Mouse (Mus musculus) liver, embryonic 14.5 days (tissue): Measurements from ENCODE around the gene Gas1. TPM values are rescaled to one million over a fixed set of nuclear protein-coding genes. Genes with fewer than 3 reads are reported as not detected.

Source experiments
- ATAC-seq: fragments of 200-750 bp; cut with Nextera tagmentation; 2 replicates; pipeline ENCODE4 v1.8.0; 2017; ENCODE audit warnings: moderate number of reproducible peaks, mild to moderate bottlenecking, moderate library complexity; ENCODE audit not compliant: insufficient read depth
- DNase-seq, 3 experiments: peaks; one replicate each; pipeline ENCODE4 v3.0.0-alpha.2; 2012 to 2013; ENCODE audit warnings: low read depth in 3 of 3, low spot score in 3 of 3
- H3K27ac ChIP-seq: fragments of 300-500 bp; sonication (generic); 2 replicates; pipeline ENCODE4 v1.5.1; 2014; ENCODE audit warnings: moderate library complexity, mild to moderate bottlenecking, control low read depth, inconsistent platforms
- H3K27me3 ChIP-seq: fragments of 300-500 bp; sonication (generic); 2 replicates; pipeline ENCODE4 v1.6.1; 2014; ENCODE audit warnings: mild to moderate bottlenecking, low read length, moderate library complexity; ENCODE audit not compliant: control insufficient read depth, insufficient read depth
- H3K36me3 ChIP-seq: fragments of 300-500 bp; sonication (generic); replicated peaks from 2 replicates; pipeline ENCODE4 v1.6.1; 2014; ENCODE audit warnings: low read depth; ENCODE audit not compliant: control insufficient read depth, insufficient read depth
- H3K4me1 ChIP-seq, 2 experiments: fragments of 200-500 bp in 1 of 2; fragments of 300-500 bp in 1 of 2; sonication (generic) in 1 of 2; replicated peaks; 2 replicates each; pipeline ENCODE4 v1.6.1; 2012 to 2014; ENCODE audit warnings: antibody characterized with exemption in 1 of 2, inconsistent platforms in 1 of 2, low read length in 1 of 2; ENCODE audit not compliant: control insufficient read depth in 2 of 2, insufficient read depth in 2 of 2
- H3K4me2 ChIP-seq: fragments of 300-500 bp; sonication (generic); 2 replicates; pipeline ENCODE4 v1.6.1; 2014; ENCODE audit warnings: low read depth, mild to moderate bottlenecking, control low read depth, moderate library complexity
- H3K4me3 ChIP-seq, 2 experiments: fragments of 200-500 bp in 1 of 2; fragments of 300-500 bp in 1 of 2; sonication (generic) in 1 of 2; 2 replicates each; pipeline ENCODE4 v1.5.1; 2012 to 2014; ENCODE audit warnings: low read depth in 2 of 2, low read length in 2 of 2, mild to moderate bottlenecking in 2 of 2, control low read depth in 1 of 2, inconsistent platforms in 1 of 2, moderate library complexity in 1 of 2; ENCODE audit not compliant: insufficient read depth in 1 of 2
- H3K9ac ChIP-seq: fragments of 300-500 bp; sonication (generic); replicated peaks from 2 replicates; pipeline ENCODE4 v1.6.1; 2014; ENCODE audit warnings: mild to moderate bottlenecking, control low read depth, moderate library complexity
- H3K9me3 ChIP-seq: fragments of 300-500 bp; sonication (generic); 2 replicates; pipeline ENCODE4 v1.6.1; 2016; ENCODE audit warnings: low read length, mixed read lengths; ENCODE audit not compliant: control insufficient read depth
- CTCF ChIP-seq: IDR thresholded peaks from 2 replicates; pipeline ENCODE4 v1.5.1; 2016; ENCODE audit warnings: antibody characterized with exemption, low read depth, control low read depth
- EP300 ChIP-seq: IDR thresholded peaks from 2 replicates; pipeline ENCODE4 v1.6.1; 2016; ENCODE audit warnings: antibody characterized with exemption, low read depth
- WGBS: fragments of 180-500 bp; shearing (Covaris S2); extraction: QIAGEN DNeasy Blood & Tissue Kit; methylation state at CpG from one replicate; pipeline ENCODE4 v1.1.7; 2014; ENCODE audit not compliant: insufficient replicate concordance; 5-methylcytosine and 5-hydroxymethylcytosine counted together
- polyA plus RNA-seq, 2 experiments: library from polyadenylated mRNA; depleted of rRNA in 1 of 2; stranded (reverse) in 1 of 2; unstranded in 1 of 2; fragments of >200 nt; fragmentation: Nextera tagmentation in 1 of 2; extraction: Ambion mirVana in 1 of 2; gene quantifications; 2 replicates each; pipeline versions ENCODE4 v1.2.1 to v1.2.3; 2012 to 2014

Gene Gas1
- polyA plus RNA-seq, 2 experiments: 1.5 to 1.6 TPM

DNA sequence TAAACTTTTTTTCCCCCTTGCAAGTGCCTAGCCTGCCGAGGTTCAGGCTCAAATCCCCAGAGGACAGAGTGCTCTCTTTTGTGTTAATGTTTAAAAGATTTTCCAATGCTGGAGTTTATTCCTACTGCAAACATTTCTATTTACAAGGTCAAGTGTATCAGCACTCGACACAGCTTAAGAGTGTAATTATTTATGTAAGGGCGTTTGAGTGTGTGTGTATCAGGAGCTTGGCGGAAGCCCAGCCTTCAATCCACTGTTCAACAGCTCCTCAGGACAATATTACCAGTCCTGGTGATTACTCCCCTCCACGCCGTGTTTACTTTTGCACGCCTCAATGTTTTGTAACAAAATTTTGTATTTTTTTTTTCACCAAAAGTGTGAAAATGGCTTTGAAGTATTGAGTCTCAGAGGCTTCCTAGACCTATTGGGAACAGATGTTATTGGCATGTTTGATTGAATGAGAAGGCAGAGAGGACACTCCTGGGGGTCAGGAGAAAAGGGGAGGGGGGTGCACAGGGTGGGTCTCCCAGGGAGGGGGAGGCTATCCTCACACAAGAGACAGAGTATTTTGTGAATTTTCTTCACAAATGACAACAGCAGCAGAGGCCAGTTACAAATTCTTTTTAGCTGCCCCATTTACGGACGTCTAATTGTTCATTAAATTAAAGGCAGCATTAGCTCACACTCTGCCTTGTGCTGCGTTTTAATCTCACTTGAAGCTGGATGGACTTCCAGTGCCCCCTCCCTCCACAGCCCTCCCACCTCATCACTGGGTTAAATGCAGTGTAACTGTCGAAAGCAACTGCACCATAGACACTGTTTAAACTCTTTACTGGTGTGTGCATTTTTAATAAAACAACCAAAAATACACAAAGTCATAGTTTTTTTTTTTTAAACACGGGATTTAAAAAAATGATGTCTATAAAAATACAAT, 3.3 kb downstream of the Gas1 start:
- Histone ChIP-seq H3K4me3 (no peak overlapping the region), H3K27ac (no peak overlapping the region), H3K9ac (no peak overlapping the region), H3K36me3 (no peaks in the 10 kb centered on the region), H3K27me3 (peaks cover 53% of the 10 kb centered on the region), H3K9me3 (no peaks in the 10 kb centered on the region), H3K4me1 (0 out of 4 replicates have a peak, but pooled peaks cover 0 to 2% of the 10 kb centered on the region in 2 experiments), H3K4me2 (no peak overlapping the region)
- ATAC-seq: no peak
- DNase-seq: no peak
- 34% methylated on average over 12 of the region's 12 CpGs for WGBS
- no peak for TF ChIP-seq EP300
- TF ChIP-seq CTCF: no peak

GRCm38 (mm10) chr13:60173186-60173585, 4.0 kb downstream of the Gas1 start:
- no peak overlapping the region for H3K4me2 ChIP-seq
- 0 out of 4 replicates have a peak, but pooled peaks cover 0 to 2% of the 10 kb centered on the region in 2 experiments for H3K4me1 ChIP-seq
- DNase-seq (no peak), ATAC-seq (no peak)
- no peaks in the 10 kb centered on the region for H3K9me3 ChIP-seq
- no peak overlapping the region for H3K4me3 ChIP-seq
- TF ChIP-seq EP300: no peak
- TF ChIP-seq CTCF: no peak
- H3K27me3 ChIP-seq: peaks cover 51% of the 10 kb centered on the region
- H3K9ac ChIP-seq: no peak overlapping the region
- H3K27ac ChIP-seq: no peak overlapping the region
- WGBS: 7% methylated on average over 3 of the region's 3 CpGs
- no peaks in the 10 kb centered on the region for H3K36me3 ChIP-seq

DNA sequence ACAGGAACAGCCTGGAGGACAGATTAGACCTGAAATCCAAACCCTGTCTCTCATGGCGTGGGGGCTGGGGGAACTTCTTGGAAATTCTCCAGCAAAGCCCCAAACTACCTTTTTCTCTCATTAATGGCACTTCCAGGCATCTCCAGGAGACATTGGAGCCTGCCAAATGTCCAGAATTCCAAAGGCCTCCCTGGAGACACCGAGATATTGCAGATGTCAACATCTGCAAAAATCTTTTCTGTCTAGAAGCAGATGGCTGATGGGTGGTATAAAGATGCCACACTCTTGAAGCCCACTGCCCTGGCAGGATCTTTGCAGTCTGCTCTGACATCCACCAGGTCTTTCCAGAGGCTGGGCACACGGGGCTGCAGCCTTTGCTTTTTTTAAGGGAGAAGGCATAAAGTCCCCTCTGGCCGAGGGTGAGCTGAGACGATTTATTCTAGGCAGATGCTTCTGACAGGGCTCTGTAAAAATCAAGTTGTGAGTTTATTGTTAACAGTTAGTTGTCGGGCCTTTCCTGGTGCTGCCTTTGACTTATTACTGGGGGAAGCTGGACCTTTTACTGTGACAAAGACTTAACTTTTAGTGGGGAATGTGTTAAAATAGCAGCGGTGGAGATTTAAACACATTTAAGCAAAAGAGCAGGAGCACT, 4.7 kb downstream of the Gas1 start:
- ATAC-seq (no peak), DNase-seq (no peak)
- Histone ChIP-seq H3K36me3 (no peaks in the 10 kb centered on the region), H3K27ac (no peak overlapping the region), H3K4me1 (0 out of 4 replicates have a peak, but pooled peaks cover 0 to 2% of the 10 kb centered on the region in 2 experiments), H3K9ac (no peak overlapping the region), H3K4me3 (no peak overlapping the region), H3K27me3 (peaks cover 46% of the 10 kb centered on the region), H3K9me3 (no peaks in the 10 kb centered on the region), H3K4me2 (no peak overlapping the region)
- WGBS: 25% methylated on average over 7 of the region's 7 CpGs
- no peak for TF ChIP-seq EP300
- no peak for TF ChIP-seq CTCF

- H3K36me3 ChIP-seq: no peaks in the 10 kb centered on the region
- no peak overlapping the region for H3K27ac ChIP-seq
- H3K9ac ChIP-seq: no peak overlapping the region
- no peak overlapping the region for H3K4me2 ChIP-seq
- DNase-seq: no peak
- TF ChIP-seq CTCF (no peak), EP300 (no peak)
- H3K27me3 ChIP-seq: peaks cover 39% of the 10 kb centered on the region
- no peaks in the 10 kb centered on the region for H3K9me3 ChIP-seq
- H3K4me3 ChIP-seq: no peak overlapping the region
- WGBS: 58% methylated on average over 8 of the region's 8 CpGs
- ATAC-seq: no peak
- H3K4me1 ChIP-seq: 0 out of 4 replicates have a peak, but pooled peaks cover 0 to 2% of the 10 kb centered on the region in 2 experiments
Measured at GRCm38 (mm10) chr13:60171781-60172180, 5.4 kb downstream of the Gas1 start.
